Mouse (Mus musculus) cortical plate, adult 2 months (tissue): ENCODE data around the gene Dxo.

Experiments
- CTCF ChIP-seq: fragments of 200-500 bp; IDR thresholded peaks from 2 replicates; pipeline ENCODE4 v1.5.1; 2011; ENCODE audit warnings: mild to moderate bottlenecking, control low read depth, low read length; ENCODE audit not compliant: insufficient read depth; ENCODE audit errors: extremely low read depth
- POLR2A ChIP-seq: fragments of 200-500 bp; IDR thresholded peaks from 2 replicates; pipeline ENCODE4 v1.6.1; 2011; ENCODE audit warnings: mild to moderate bottlenecking, low read length, control low read depth; ENCODE audit not compliant: insufficient read depth; ENCODE audit errors: extremely low read depth

DNA sequence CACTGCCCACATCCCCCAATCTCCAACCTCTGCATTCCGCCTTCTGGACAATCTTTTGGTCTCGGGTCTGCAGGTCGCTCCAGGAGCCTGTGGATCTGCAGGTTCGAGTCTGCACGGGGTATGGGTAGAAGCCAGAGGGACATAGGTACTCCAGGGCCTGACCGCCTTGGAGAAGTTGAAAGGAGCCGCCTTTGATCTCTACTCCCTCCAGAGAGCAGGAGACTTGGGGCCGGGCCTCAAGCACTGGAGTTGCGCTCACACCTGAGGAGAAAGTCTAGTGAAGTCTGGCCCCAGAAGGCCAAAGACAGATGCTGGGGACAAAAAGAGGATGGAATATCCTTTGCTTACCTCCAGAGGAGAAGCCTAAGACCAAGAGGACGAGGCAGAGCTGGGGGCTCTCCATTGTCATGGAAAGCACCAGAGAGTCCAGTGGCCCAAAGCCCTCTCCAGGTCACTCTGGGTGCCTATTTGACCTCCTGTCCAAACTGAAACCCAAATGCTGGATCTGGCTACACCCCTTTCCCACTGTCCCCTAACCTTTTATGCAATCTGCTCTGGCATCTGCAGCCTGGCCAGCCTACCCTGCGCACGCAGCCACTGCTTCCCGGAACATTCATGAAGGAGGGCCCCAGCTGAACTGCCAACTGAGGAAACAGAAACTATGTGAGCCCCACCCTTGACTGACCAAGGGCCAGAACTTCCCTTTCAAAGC, 25.0 kb downstream of the Dxo start:
- TF ChIP-seq CTCF: no peak
- TF ChIP-seq POLR2A: no peak
